Mouse (Mus musculus): ENCODE results near the gene Cadps. TPM values are rescaled to one million over a fixed set of nuclear protein-coding genes. Genes with fewer than 3 reads are reported as not detected.

The Cadps gene
- polyA plus RNA-seq, 1 experiment from 2014 or later: 0.31 TPM

- Histone ChIP-seq H3K27ac (no peak overlapping the region), H3K9ac (no peak overlapping the region), H3K9me3 (no peaks in the 10 kb centered on the region), H3K4me1 (no peaks in the 10 kb centered on the region), H3K27me3 (no peaks in the 10 kb centered on the region), H3K4me3 (no peak overlapping the region), H3K4me2 (no peak overlapping the region), H3K36me3 (no peaks in the 10 kb centered on the region)
- WGBS: 86% methylated on average over 6 of the region's 6 CpGs
- ATAC-seq (ENCODE audit: borderline replicate concordance, extremely low read depth, low FRiP score, low TSS enrichment): no peak
Observed at GRCm38 (mm10) chr14:12448883-12449282, 374.0 kb downstream of the Cadps start.

DNA sequence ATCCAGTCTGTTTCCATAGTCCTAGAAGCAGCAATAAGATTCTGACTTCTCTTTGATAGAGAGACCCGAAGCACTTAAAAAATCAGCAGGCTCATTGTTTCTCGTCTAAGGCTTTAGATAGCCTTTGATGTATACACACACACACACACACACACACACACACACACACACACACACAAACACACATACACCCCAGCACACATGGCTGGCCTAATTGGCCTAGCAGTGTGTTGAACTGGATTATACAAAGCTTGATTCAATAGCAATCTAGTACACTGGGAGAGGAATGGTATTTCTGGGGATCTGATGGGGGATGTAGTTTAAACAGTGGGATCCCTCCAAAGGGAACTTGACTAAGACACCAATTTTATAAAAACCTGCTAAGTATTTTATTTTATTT, 381.9 kb downstream of the Cadps start:
- Histone ChIP-seq H3K4me1 (no peaks in the 10 kb centered on the region), H3K36me3 (no peaks in the 10 kb centered on the region), H3K27ac (no peak overlapping the region), H3K27me3 (no peaks in the 10 kb centered on the region), H3K4me2 (no peak overlapping the region), H3K9ac (no peak overlapping the region), H3K9me3 (no peaks in the 10 kb centered on the region), H3K4me3 (no peak overlapping the region)
- 62% methylated on average over 2 of the region's 2 CpGs for WGBS
- ATAC-seq (ENCODE audit: borderline replicate concordance, extremely low read depth, low FRiP score, low TSS enrichment): no peak

GRCm38 (mm10) chr14:12437976-12438375, 384.9 kb downstream of the Cadps start:
- no peak overlapping the region for H3K9ac ChIP-seq
- H3K27me3 ChIP-seq: no peaks in the 10 kb centered on the region
- H3K4me2 ChIP-seq: no peak overlapping the region
- no peak overlapping the region for H3K27ac ChIP-seq
- no peaks in the 10 kb centered on the region for H3K36me3 ChIP-seq
- no peaks in the 10 kb centered on the region for H3K4me1 ChIP-seq
- H3K4me3 ChIP-seq: no peak overlapping the region
- no peak for ATAC-seq (ENCODE audit: borderline replicate concordance, extremely low read depth, low FRiP score, low TSS enrichment)
- no peaks in the 10 kb centered on the region for H3K9me3 ChIP-seq
- WGBS: 68% methylated on average over 4 of the region's 4 CpGs

DNA sequence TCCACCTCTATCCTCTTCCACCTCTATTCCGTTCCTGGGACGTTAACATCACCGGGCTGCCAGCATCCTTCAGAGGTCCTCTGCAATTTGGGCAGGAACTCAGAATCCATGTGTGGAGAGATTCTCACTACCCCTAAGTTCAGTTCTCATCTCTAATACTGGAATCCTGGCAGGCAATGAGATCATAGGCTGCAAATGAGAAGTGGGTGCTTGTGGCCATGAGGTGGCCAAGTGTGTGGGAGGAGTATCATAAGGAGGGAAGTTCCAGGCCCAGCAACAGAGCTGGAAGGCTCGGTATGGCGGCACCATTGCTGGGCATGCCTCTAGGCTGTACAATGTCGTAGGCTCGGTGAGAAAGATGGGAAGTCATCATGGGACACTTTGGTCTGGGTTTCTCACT, 385.5 kb downstream of the Cadps start:
- Histone ChIP-seq H3K27ac (no peak overlapping the region), H3K4me1 (no peaks in the 10 kb centered on the region), H3K9me3 (no peaks in the 10 kb centered on the region), H3K4me3 (no peak overlapping the region), H3K4me2 (no peak overlapping the region), H3K36me3 (no peaks in the 10 kb centered on the region), H3K27me3 (no peaks in the 10 kb centered on the region), H3K9ac (no peak overlapping the region)
- no peak for ATAC-seq (ENCODE audit: borderline replicate concordance, extremely low read depth, low FRiP score, low TSS enrichment)
- 56% methylated on average over 7 of the region's 7 CpGs for WGBS

- Histone ChIP-seq H3K36me3 (no peaks in the 10 kb centered on the region), H3K27ac (no peak overlapping the region), H3K27me3 (no peaks in the 10 kb centered on the region), H3K4me1 (no peaks in the 10 kb centered on the region), H3K4me3 (no peak overlapping the region), H3K9ac (no peak overlapping the region), H3K9me3 (no peaks in the 10 kb centered on the region), H3K4me2 (no peak overlapping the region)
- ATAC-seq (ENCODE audit: borderline replicate concordance, extremely low read depth, low FRiP score, low TSS enrichment): no peak
- 73% methylated on average over 14 of the region's 14 CpGs for WGBS
Observed at GRCm38 (mm10) chr14:12436903-12437368, 385.9 kb downstream of the Cadps start.

DNA sequence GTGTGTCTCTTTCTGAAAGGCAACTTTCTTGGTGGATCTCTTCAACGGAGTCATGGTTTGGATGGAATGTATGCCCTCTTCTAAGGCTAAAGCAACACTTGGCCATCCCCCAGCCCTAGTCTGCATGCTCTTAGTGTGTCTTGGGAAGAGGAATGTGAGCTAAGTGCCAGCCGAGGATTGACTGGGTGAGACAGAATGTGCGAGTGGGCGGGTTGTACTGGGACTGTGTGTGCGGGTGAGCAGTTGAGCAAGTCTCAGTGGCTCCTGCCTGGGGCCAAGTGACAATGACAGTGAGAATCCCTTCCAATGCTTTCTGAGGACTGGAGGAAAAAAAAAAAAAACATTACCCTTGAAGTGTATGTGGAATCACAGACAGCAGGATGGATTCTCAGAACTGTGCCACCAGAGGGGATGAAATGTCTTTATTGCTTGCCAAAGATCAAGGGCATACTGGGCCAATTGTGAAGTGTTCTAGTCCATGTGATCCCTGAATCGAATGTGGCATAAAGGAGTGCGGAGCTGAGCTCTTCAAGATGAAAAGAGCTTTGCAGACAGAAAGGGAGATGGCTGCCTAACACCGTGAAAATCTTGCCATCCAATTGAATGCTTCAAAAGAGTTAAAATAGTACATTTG, 394.7 kb downstream of the Cadps start:
- no peak overlapping the region for H3K9ac ChIP-seq
- no peak for ATAC-seq (ENCODE audit: borderline replicate concordance, extremely low read depth, low FRiP score, low TSS enrichment)
- no peak overlapping the region for H3K27ac ChIP-seq
- no peaks in the 10 kb centered on the region for H3K4me1 ChIP-seq
- no peaks in the 10 kb centered on the region for H3K36me3 ChIP-seq
- no peaks in the 10 kb centered on the region for H3K27me3 ChIP-seq
- no peak overlapping the region for H3K4me2 ChIP-seq
- no peaks in the 10 kb centered on the region for H3K9me3 ChIP-seq
- 72% methylated on average over 8 of the region's 8 CpGs for WGBS
- no peak overlapping the region for H3K4me3 ChIP-seq

DNA sequence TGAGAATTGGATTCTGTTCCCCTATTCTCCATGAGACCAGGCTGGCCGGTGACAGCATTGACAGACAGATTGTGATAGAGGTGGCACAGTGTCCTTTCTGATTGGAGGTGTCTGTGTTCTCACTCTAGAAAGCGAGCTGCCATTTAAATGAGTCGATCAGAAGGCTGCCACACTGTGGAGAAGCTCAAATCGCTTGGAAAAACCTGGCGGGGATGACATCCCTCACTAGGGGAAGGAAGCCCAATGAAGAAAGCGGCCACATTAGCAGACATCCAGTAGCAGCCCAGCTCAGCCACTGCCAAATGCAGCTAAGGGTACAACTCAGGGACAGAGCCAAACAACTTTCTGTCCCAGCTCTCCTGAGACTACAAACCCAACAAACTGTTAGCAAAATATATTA, 397.6 kb downstream of the Cadps start:
- no peaks in the 10 kb centered on the region for H3K36me3 ChIP-seq
- H3K4me1 ChIP-seq: no peaks in the 10 kb centered on the region
- H3K27ac ChIP-seq: no peak overlapping the region
- H3K9ac ChIP-seq: no peak overlapping the region
- no peak overlapping the region for H3K4me2 ChIP-seq
- 64% methylated on average over 6 of the region's 6 CpGs for WGBS
- H3K9me3 ChIP-seq: no peaks in the 10 kb centered on the region
- H3K27me3 ChIP-seq: no peaks in the 10 kb centered on the region
- H3K4me3 ChIP-seq: no peak overlapping the region
- no peak for ATAC-seq (ENCODE audit: borderline replicate concordance, extremely low read depth, low FRiP score, low TSS enrichment)

- H3K4me1 ChIP-seq: no peaks in the 10 kb centered on the region
- no peak overlapping the region for H3K4me3 ChIP-seq
Observed at GRCm38 (mm10) chr14:12410276-12410675, 412.6 kb downstream of the Cadps start.

DNA sequence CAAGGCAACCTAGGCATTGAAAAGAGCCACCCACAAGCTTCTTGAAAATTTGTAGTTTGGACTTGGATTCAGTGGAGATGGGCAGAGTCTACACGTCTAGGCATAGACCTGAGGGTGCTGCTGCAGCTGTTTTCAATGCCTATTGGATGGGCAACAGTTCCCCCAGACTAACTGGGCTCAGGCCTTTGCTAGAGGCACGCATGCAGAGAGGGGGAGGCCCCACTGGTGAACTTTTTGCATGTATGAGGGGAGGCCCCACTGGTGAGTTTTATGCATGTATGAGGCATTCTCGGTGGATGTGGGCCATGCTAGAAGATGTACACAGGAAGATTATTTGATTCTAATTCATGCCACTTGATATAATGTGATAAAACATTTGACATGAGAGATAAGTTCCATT, 413.1 kb downstream of the Cadps start:
- no peak for ATAC-seq (ENCODE audit: borderline replicate concordance, extremely low read depth, low FRiP score, low TSS enrichment)
- Histone ChIP-seq H3K4me3 (no peak overlapping the region), H3K36me3 (no peaks in the 10 kb centered on the region), H3K9me3 (no peaks in the 10 kb centered on the region), H3K27me3 (no peaks in the 10 kb centered on the region), H3K27ac (no peak overlapping the region), H3K4me1 (no peaks in the 10 kb centered on the region), H3K4me2 (no peak overlapping the region), H3K9ac (no peak overlapping the region)
- WGBS: 77% methylated on average over 3 of the region's 3 CpGs

More at GRCm38 (mm10) chr14:12410276-12410675, 412.6 kb downstream of the Cadps start:
- WGBS: 85% methylated on average over 12 of the region's 12 CpGs
- H3K27me3 ChIP-seq: no peaks in the 10 kb centered on the region
- H3K4me2 ChIP-seq: no peak overlapping the region
- no peak overlapping the region for H3K9ac ChIP-seq
- no peaks in the 10 kb centered on the region for H3K9me3 ChIP-seq
- no peaks in the 10 kb centered on the region for H3K36me3 ChIP-seq
- no peak overlapping the region for H3K27ac ChIP-seq
- no peak for ATAC-seq (ENCODE audit: borderline replicate concordance, extremely low read depth, low FRiP score, low TSS enrichment)

DNA sequence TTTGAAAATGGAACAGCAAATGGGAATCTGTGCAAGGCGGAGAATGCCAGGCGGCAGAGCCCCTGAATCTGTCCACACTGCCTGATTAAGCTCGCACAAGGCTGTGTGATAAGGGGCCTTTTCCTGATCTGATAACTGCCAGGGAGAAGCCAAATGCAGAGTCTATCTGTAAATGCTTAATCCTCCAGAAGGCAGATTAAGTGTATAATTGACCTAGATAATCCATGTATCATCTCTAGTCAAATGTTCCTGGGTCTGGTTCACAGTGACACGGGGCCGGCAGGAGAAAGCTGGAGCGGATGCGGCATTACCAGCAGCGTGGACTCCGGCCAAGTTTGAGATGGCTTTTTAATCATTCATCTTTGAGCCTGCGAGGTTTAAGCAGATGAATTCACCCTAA, 416.3 kb downstream of the Cadps start:
- no peak for ATAC-seq (ENCODE audit: borderline replicate concordance, extremely low read depth, low FRiP score, low TSS enrichment)
- WGBS: 49% methylated on average over 10 of the region's 10 CpGs
- H3K4me2 ChIP-seq: no peak overlapping the region

GRCm38 (mm10) chr14:12405201-12405600, 417.7 kb downstream of the Cadps start:
- ATAC-seq (ENCODE audit: borderline replicate concordance, extremely low read depth, low FRiP score, low TSS enrichment): no peak
- H3K4me2 ChIP-seq: no peak overlapping the region
- H3K9ac ChIP-seq: no peak overlapping the region
- H3K9me3 ChIP-seq: no peaks in the 10 kb centered on the region
- H3K27ac ChIP-seq: no peak overlapping the region
- WGBS: 53% methylated on average over 5 of the region's 5 CpGs
- no peaks in the 10 kb centered on the region for H3K36me3 ChIP-seq
- H3K4me3 ChIP-seq: no peak overlapping the region
- H3K27me3 ChIP-seq: no peaks in the 10 kb centered on the region
- H3K4me1 ChIP-seq: no peaks in the 10 kb centered on the region

More for the DNA sequence above, 416.3 kb downstream of the Cadps start:
- Histone ChIP-seq H3K27ac (no peak overlapping the region), H3K27me3 (no peaks in the 10 kb centered on the region), H3K9me3 (no peaks in the 10 kb centered on the region), H3K4me3 (no peak overlapping the region), H3K36me3 (no peaks in the 10 kb centered on the region), H3K9ac (no peak overlapping the region), H3K4me1 (no peaks in the 10 kb centered on the region)

- H3K27me3 ChIP-seq: no peaks in the 10 kb centered on the region
- WGBS: 64% methylated on average over 3 of the region's 3 CpGs
- no peaks in the 10 kb centered on the region for H3K36me3 ChIP-seq
- H3K4me3 ChIP-seq: no peak overlapping the region
- no peak overlapping the region for H3K9ac ChIP-seq
- no peak overlapping the region for H3K4me2 ChIP-seq
- H3K9me3 ChIP-seq: no peaks in the 10 kb centered on the region
- no peak for ATAC-seq (ENCODE audit: borderline replicate concordance, extremely low read depth, low FRiP score, low TSS enrichment)
- no peak overlapping the region for H3K27ac ChIP-seq
- H3K4me1 ChIP-seq: no peaks in the 10 kb centered on the region
Observed at GRCm38 (mm10) chr14:12404724-12405123, 418.2 kb downstream of the Cadps start.

DNA sequence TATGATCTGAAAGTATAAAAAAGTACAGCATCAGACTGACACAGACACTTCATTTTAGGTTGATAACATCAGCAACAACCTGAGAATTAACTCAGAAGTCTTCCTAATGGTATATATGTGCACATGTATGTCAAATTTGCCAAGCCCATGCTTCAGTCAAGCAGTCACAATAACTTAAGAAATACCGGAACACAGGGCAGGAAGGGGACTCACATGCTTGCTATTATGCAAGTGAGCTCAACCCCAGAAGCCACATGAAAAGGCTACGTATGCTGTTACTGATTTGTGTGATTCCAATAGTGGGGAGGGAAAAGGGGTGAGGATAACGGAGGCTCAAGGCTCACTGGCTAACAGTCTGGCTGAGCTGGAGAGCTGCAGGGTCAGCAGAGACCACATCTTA, 418.8 kb downstream of the Cadps start:
- no peak for ATAC-seq (ENCODE audit: borderline replicate concordance, extremely low read depth, low FRiP score, low TSS enrichment)

More for the DNA sequence above, 418.8 kb downstream of the Cadps start:
- H3K27me3 ChIP-seq: no peaks in the 10 kb centered on the region
- H3K27ac ChIP-seq: no peak overlapping the region
- no peak overlapping the region for H3K4me3 ChIP-seq
- H3K9me3 ChIP-seq: no peaks in the 10 kb centered on the region
- no peaks in the 10 kb centered on the region for H3K4me1 ChIP-seq
- H3K9ac ChIP-seq: no peak overlapping the region
- no peak overlapping the region for H3K4me2 ChIP-seq
- no peaks in the 10 kb centered on the region for H3K36me3 ChIP-seq
- 61% methylated on average over 3 of the region's 3 CpGs for WGBS
